Mouse (Mus musculus): ENCODE data around the gene Cass4.

DNA sequence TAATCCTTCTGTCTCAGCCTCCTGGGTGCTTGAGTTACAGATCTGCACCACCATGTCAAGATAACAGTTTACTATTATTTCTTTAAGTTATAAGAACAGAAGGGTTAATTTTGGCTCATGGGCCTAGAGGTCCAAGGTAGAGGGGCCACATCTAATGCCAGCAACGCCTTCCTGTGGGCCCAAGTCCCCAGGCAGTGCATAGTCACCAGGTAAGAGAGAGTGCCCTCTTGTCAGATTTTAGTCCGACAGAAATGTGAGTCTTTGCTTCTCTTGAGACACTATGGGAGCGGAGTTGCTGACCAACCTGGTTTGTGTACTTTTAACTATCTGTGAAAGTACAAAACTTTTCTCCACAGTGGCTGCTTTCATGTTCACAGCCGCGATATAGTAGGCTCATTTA is 48.9 kb upstream of the Cass4 start:
- TF ChIP-seq USF1 (IDR thresholded peaks at IDR 0.05; ENCODE audit: low read depth, low read length) (no peak), SIN3A (IDR thresholded peaks at IDR 0.05; ENCODE audit: low read length) (0 out of 2 replicates have a peak, but pooled peaks have one; percentile 6), E2F4 (IDR thresholded peaks at IDR 0.05; ENCODE audit: borderline replicate concordance, low read depth, low read length) (no peak), TCF12 (IDR thresholded peaks at IDR 0.05; ENCODE audit: low read depth, low read length) (no peak), GABPA (IDR thresholded peaks at IDR 0.05; ENCODE audit: low read depth, low read length) (no peak), MAFK (IDR thresholded peaks at IDR 0.05; ENCODE audit: borderline replicate concordance, low read depth, low read length) (no peak), CTCF (IDR thresholded peaks at IDR 0.05 in 2 of 3, conservative IDR thresholded peaks at IDR 0.05 in 1 of 3; ENCODE audit: control insufficient read depth in 1 of 3, insufficient read depth in 1 of 3, low read depth in 2 of 3, low read length in 3 of 3, poor library complexity in 1 of 3, severe bottlenecking in 1 of 3) (no peak), MAX (IDR thresholded peaks at IDR 0.05; ENCODE audit: low read length) (no peak), NELFE (IDR thresholded peaks at IDR 0.05; ENCODE audit: low read depth, low read length) (no peak), ELF1 (IDR thresholded peaks at IDR 0.05; ENCODE audit: low read depth, low read length) (no peak), EP300 (IDR thresholded peaks at IDR 0.05; ENCODE audit: low read depth in 1 of 2, low read length in 2 of 2) (no peak), POLR2A (IDR thresholded peaks at IDR 0.05; ENCODE audit: control insufficient read depth in 1 of 2, insufficient read depth in 1 of 2, low read depth in 1 of 2, low read length in 2 of 2, poor library complexity in 1 of 2) (no peak), GATA1 (IDR thresholded peaks at IDR 0.05; ENCODE audit: low read depth, low read length) (no peak)

Measured in MEL (cell line).